Mouse (Mus musculus) stomach, postnatal 0 days (tissue): Measurements from ENCODE around the gene Pak1ip1. TPM values are rescaled to one million over a fixed set of nuclear protein-coding genes. Genes with fewer than 3 reads are reported as not detected.

Experiments
- ATAC-seq: fragments of 200-750 bp; cut with Nextera tagmentation; 2 replicates; pipeline ENCODE4 v1.8.0; 2017; ENCODE audit not compliant: low FRiP score, low TSS enrichment
- DNase-seq: peaks from one replicate; pipeline ENCODE4 v3.0.0-alpha.2; 2016; ENCODE audit warnings: low spot score
- H3K27ac ChIP-seq: fragments of 300-500 bp; sonication (generic); replicated peaks from 2 replicates; pipeline ENCODE4 v1.5.1; 2014; ENCODE audit warnings: mild to moderate bottlenecking, control low read depth
- H3K27me3 ChIP-seq: fragments of 300-500 bp; sonication (generic); 2 replicates; pipeline ENCODE4 v1.6.1; 2014; ENCODE audit warnings: low read length; ENCODE audit not compliant: control insufficient read depth, insufficient read depth
- H3K36me3 ChIP-seq: fragments of 300-500 bp; sonication (generic); 2 replicates; pipeline ENCODE4 v1.6.1; 2014; ENCODE audit warnings: low read length, mixed read lengths; ENCODE audit not compliant: control insufficient read depth, insufficient read depth
- H3K4me1 ChIP-seq: fragments of 300-500 bp; sonication (generic); replicated peaks from 2 replicates; pipeline ENCODE4 v1.6.1; 2014; ENCODE audit warnings: antibody characterized with exemption; ENCODE audit not compliant: control insufficient read depth, insufficient read depth
- H3K4me2 ChIP-seq: fragments of 300-500 bp; sonication (generic); replicated peaks from 2 replicates; pipeline ENCODE4 v1.6.1; 2014; ENCODE audit warnings: low read depth, mild to moderate bottlenecking, control low read depth, moderate library complexity
- H3K4me3 ChIP-seq: fragments of 300-500 bp; sonication (generic); 2 replicates; pipeline ENCODE4 v1.5.1; 2014; ENCODE audit warnings: low read depth, low read length, control low read depth
- H3K9ac ChIP-seq: fragments of 300-500 bp; sonication (generic); 2 replicates; pipeline ENCODE4 v1.6.1; 2014; ENCODE audit warnings: mild to moderate bottlenecking, low read length, control low read depth, mixed read lengths
- H3K9me3 ChIP-seq: fragments of 300-500 bp; sonication (generic); 2 replicates; pipeline ENCODE4 v1.6.1; 2016; ENCODE audit warnings: low read length; ENCODE audit not compliant: control insufficient read depth
- CTCF ChIP-seq: IDR thresholded peaks from 2 replicates; pipeline ENCODE4 v1.5.1; 2016; ENCODE audit warnings: antibody characterized with exemption, low read depth, mild to moderate bottlenecking, moderate library complexity
- EP300 ChIP-seq: optimal IDR thresholded peaks from 2 replicates; pipeline ENCODE3; 2016; ENCODE audit warnings: antibody characterized with exemption
- WGBS: fragments of 180-500 bp; shearing (Covaris S2); extraction: QIAGEN DNeasy Blood & Tissue Kit; methylation state at CpG from one replicate; pipeline ENCODE4 v1.1.7; 2014; 5-methylcytosine and 5-hydroxymethylcytosine counted together
- polyA plus RNA-seq: library from polyadenylated mRNA; unstranded; fragments of >200 nt; fragmentation: Nextera tagmentation; extraction: Ambion mirVana; gene quantifications from 2 replicates; pipeline ENCODE4 v1.2.1, GENCODE M21; 2015

Gene Pak1ip1
- polyA plus RNA-seq, 1 experiment from 2014 or later, result 63.8 TPM

DNA sequence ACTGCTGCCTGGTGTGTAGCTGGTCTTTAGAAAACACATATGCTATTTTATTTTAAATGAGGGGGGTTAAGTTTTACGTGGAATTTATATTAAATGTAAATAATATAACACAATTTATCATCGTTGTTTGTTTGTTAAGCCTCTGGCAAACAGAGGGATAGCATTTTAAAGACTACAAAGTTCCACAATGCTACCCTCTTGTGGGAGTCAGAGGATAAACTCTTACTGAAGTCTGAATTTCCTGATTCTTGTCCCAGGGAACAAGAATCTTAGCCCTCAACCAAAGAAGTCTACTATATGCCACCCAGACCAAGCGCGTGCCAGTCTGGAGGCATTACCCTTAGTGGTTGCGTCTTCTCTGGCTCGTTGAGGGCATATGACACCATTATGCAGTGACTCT, 46.5 kb downstream of the Pak1ip1 start:
- Histone ChIP-seq H3K4me1 (no peaks in the 10 kb centered on the region), H3K27ac (no peak overlapping the region), H3K9ac (no peak overlapping the region), H3K27me3 (no peaks in the 10 kb centered on the region), H3K4me3 (no peak overlapping the region), H3K9me3 (no peaks in the 10 kb centered on the region), H3K36me3 (no peaks in the 10 kb centered on the region), H3K4me2 (no peak overlapping the region)
- no peak for TF ChIP-seq EP300
- peak; percentile 43 for TF ChIP-seq CTCF
- DNase-seq, result no peak
- 77% methylated on average over 6 of the region's 6 CpGs for WGBS
- ATAC-seq, result no peak

DNA sequence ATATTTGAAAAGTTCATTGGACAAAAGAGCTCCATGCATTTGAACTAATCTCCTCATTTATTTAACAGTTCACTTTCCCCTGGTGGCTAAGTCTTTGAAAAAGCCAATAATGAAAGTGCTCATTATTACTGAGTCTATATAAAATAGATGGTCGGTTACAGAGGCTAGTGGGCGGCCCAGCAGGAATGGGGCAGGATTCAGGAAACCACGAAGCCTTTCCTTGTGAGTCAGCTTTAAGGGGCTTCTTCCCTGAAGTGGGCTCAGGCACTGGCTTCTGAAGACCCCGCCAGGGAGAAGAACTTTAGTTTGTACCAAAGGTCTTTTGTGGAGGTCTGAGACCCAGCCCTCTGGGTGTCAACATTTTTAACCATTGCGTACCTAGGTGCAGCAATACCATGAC, 51.1 kb downstream of the Pak1ip1 start:
- H3K27ac ChIP-seq, result no peak overlapping the region
- no peak for TF ChIP-seq EP300
- TF ChIP-seq CTCF, result no peak
- no peak overlapping the region for H3K9ac ChIP-seq
- H3K36me3 ChIP-seq, result no peaks in the 10 kb centered on the region
- no peak overlapping the region for H3K4me2 ChIP-seq
- H3K4me3 ChIP-seq, result no peak overlapping the region
- ATAC-seq (no peak), DNase-seq (no peak)
- H3K9me3 ChIP-seq, result no peaks in the 10 kb centered on the region
- 66% methylated on average over 5 of the region's 5 CpGs for WGBS
- no peaks in the 10 kb centered on the region for H3K4me1 ChIP-seq
- no peaks in the 10 kb centered on the region for H3K27me3 ChIP-seq

Other genes starting within 250 kb of the Pak1ip1 start
- gene Gcnt2, start 141.3 kb upstream of the Pak1ip1 start, polyA plus RNA-seq, result 5.7 and 6.4 TPM in 2 replicates
- 298 and 302 TPM in 2 replicates for gene Tmem14c, start 15.3 kb downstream of the Pak1ip1 start, polyA plus RNA-seq
- gene Mak, start 78.7 kb downstream of the Pak1ip1 start, polyA plus RNA-seq, result 0.23 and 0.24 TPM in 2 replicates
- not detected in 2 replicates for gene Gcm2, start 110.0 kb downstream of the Pak1ip1 start, polyA plus RNA-seq
- gene Sycp2l, start 113.3 kb downstream of the Pak1ip1 start, polyA plus RNA-seq, result 0.11 and 0.23 TPM in 2 replicates
- 1.2 and 1.8 TPM in 2 replicates for gene Elovl2, start 219.4 kb downstream of the Pak1ip1 start, polyA plus RNA-seq
- 9.0 and 9.4 TPM in 2 replicates for gene Smim13, start 248.8 kb downstream of the Pak1ip1 start, polyA plus RNA-seq